Mouse (Mus musculus): Measurements from ENCODE around the gene Cars.

DNA sequence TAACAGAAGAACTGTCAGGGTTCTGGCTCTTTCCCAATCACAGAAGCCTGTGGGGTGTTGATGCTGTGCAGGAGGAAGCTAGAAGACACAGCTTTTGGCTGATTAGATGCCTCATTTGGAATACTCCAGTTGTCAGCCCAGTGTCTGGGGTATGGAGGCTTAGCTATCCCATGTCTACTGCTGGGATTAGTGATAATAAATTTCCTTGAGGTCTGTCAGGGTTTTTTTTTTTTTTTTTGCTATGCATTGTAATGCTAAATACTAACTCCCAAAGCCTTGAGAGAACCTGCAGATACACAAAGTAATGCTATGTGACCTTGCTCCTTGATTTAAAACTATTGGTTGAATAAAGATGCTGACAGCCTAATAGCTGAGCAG is 88.6 kb downstream of the Cars start:
- TF ChIP-seq POLR2A (IDR thresholded peaks at IDR 0.05; ENCODE audit: control insufficient read depth, low read depth, low read length) (no peak), CTCF (IDR thresholded peaks at IDR 0.05; ENCODE audit: control insufficient read depth, insufficient read depth, insufficient replicate concordance, low read depth, low read length) (no peak)
